Mouse (Mus musculus): ENCODE measurements around the gene Gm7247. TPM values are rescaled to one million over a fixed set of nuclear protein-coding genes. Genes with fewer than 3 reads are reported as not detected.
"Not testable (repeated sequence)": the region's sequence is repeated elsewhere in the genome, so short reads cannot be mapped to it uniquely, and the experiment has no call there.

Gm7247 gene
- total RNA-seq, 2 experiments from 2014 or later, result not detected

DNA sequence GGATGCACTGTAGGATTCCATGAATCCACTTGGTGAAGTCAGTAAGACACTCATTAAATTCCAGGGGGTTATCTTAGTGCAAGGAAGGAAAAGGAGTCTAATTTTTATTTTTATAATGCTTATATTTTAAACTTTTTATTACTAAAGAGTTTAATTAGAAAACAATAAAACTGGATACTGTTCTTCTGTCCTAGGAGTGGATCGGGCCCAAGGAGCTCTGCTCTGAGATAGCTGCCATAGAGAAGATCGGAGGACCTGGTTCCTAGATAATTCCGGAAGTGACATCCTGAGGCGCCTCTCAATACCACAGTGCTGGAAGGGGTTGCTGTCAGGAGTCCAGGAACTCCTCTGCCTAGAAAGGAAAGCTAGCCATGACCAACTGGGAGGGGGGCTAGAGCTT lies 190.9 kb downstream of the Gm7247 start, which contains the start of gene Gm5622:
Gene Gm5622, plus strand, starts transcription at position 301 of the 400 bp plus-strand sequence.
- no peak for DNase-seq (ENCODE audit: low spot score in 2 of 2)
- no peak for TF ChIP-seq CTCF (conservative IDR thresholded peaks at IDR 0.05)
- Histone ChIP-seq H3K4me3 (no peak within 1 kb of the TSS), H3K27ac (no peak within 1 kb of the TSS)

DNA sequence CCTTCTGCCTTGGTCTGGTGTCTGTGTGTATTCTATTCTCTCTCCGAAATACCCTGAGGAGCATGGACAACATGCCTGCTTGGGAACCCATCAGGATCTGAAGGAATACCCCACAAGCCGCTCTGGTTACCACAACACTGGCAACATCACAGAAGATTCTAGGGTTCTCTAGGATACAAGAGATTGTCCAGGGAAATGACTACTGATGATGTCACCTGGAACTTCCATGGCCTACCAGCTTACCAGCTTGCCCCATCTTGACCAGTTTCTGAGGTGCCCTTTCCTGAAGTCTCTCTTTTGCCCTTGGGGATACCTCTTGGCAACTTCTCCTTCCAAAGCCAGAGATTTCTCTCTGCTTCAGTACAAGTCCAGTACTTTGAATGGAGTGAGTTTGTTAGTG lies 212.4 kb downstream of the Gm7247 start, which contains the start of gene Gm17175:
Gene Gm17175, minus strand, starts transcription at position 101 of the 400 bp plus-strand sequence.
- DNase-seq (ENCODE audit: low spot score in 2 of 2); H3K4me3 ChIP-seq; H3K27ac ChIP-seq: not testable (repeated sequence)

DNA sequence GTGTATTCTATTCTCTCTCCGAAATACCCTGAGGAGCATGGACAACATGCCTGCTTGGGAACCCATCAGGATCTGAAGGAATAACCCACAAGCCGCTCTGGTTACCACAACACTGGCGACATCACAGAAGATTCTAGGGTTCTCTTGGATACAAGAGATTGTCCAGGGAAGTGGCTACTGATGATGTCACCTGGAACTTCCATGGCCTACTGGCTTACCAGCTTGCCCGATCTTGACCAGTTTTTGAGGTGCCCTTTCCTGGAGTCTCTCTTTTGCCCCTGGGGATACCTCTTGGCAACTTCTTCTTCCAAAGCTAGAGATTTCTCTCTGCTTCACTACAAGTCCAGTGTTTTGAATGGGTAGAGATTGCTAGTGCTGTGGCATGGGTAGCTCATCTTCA lies 230.5 kb downstream of the Gm7247 start, which contains the start of gene Gm17174:
Gene Gm17174, minus strand, starts transcription at position 101 of the 400 bp plus-strand sequence.
- DNase-seq (ENCODE audit: low spot score in 2 of 2); H3K4me3 ChIP-seq; H3K27ac ChIP-seq: not testable (repeated sequence)

DNA sequence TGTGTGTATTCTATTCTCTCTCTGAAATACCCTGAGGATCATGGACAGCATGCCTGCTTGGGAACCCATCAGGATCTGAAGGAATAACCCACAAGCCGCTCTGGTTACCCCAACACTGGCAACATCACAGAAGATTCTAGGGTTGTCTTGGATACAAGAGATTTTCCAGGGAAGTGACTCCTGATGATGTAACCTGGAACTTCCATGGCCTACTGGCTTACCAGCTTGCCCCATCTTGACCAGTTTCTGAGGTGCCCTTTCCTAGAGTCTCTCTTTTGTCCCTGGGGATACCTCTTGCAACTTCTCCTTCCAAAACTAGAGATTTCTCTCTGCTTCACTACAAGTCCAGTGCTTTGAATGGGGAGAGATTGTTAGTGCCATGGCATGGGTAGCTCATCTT lies 249.7 kb downstream of the Gm7247 start, which contains the start of gene Gm17078:
Gene Gm17078, minus strand, starts transcription at position 101 of the 400 bp plus-strand sequence.
- TF ChIP-seq CTCF (conservative IDR thresholded peaks at IDR 0.05), result no peak
- Histone ChIP-seq H3K27ac (no peak within 1 kb of the TSS), H3K4me3 (no peak within 1 kb of the TSS)
- no peak for DNase-seq (ENCODE audit: low spot score in 2 of 2)

Other genes with a start within 250 kb of the Gm7247 start
- not detected for gene Eddm3b, start 247.3 kb upstream of the Gm7247 start, total RNA-seq (2021)
- not detected for gene Rnase6, start 237.8 kb upstream of the Gm7247 start, total RNA-seq (2021)
- 1 to 10 TPM; 3.4 to 4.8 TPM for gene Rnase1, start 215.0 kb upstream of the Gm7247 start, total RNA-seq (2021)
- gene Rnase2b, start 199.5 kb upstream of the Gm7247 start, total RNA-seq (2021), result under 1 TPM in 1 of 2 experiments, not detected in 1; 0.51 TPM
- gene Ang2, start 162.6 kb upstream of the Gm7247 start, total RNA-seq (2021), result not detected
- not detected for gene Ear14, start 158.4 kb upstream of the Gm7247 start, total RNA-seq (2021)
- gene Rnase2a, start 105.6 kb upstream of the Gm7247 start, total RNA-seq (2021), result not detected
- gene Vmn2r88, start 49.1 kb downstream of the Gm7247 start, total RNA-seq (2021), result not detected
- not detected for gene Vmn2r89, start 90.1 kb downstream of the Gm7247 start, total RNA-seq (2021)
- gene Gm5622, start 191.0 kb downstream of the Gm7247 start, total RNA-seq (2021), result not detected
- not detected for gene Gm17175, start 212.3 kb downstream of the Gm7247 start, total RNA-seq (2021)
- gene Gm17174, start 230.4 kb downstream of the Gm7247 start, total RNA-seq (2021), result not detected
- not detected for gene Gm17078, start 249.6 kb downstream of the Gm7247 start, total RNA-seq (2021)